Mouse (Mus musculus): ENCODE data around the gene Tet3.
A peak's percentile ranks its signal among the peaks of the same experiment; 100 is the strongest.

Gene Tet3

DNA sequence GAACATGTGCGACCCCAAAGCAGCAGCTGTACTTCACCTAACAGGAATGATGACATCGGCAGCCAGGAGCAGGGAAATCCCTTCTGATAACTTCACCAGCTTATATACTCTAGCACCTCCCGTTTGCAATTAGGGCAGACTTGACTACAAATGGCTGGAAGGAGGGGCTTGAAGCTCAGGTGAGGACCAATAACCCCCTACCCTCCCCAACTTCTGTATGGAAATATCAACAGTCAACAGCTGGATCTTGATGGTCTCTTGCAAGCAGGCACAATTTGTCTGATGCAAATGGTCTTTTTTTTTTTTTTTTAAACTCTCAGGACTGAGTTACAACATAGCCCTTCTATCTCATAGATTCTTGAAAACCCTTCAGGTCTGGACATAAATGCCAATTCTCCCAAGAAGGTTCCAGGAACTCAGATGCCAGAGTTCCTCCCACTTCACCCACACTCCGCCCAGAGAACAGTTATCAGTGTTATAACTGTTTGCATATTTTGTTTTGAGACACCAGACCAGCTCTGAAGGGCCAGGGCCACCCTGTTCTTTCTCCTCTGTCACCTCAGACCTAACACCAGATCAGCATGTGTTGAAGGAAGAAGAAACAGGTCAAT is at the start of gene Tet3:
Gene Tet3, minus strand, starts transcription at position 51 of the 611 bp plus-strand sequence.
- DNase-seq (ENCODE audit: low spot score in 2 of 2), result no peak

DNA sequence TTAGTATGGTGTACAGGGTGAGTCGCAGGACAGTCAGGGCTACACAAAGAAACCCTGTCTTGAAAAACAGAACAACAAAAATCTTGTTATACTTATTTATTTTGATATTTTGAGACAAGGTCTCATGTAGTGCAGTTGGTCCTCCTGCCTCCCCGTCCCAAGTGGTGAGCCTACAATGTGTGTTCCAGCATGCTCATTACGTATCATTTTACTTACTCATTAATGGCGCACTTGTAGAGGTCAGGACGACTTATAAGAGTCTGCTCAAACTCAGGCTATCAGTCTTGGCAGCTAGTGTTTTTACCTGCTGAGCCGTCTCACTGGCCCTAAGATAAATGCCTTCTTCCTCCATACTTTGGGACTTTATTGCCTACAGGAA is 48.3 kb upstream of the Tet3 start:
- DNase-seq (ENCODE audit: low spot score in 2 of 2), result no peak

DNA sequence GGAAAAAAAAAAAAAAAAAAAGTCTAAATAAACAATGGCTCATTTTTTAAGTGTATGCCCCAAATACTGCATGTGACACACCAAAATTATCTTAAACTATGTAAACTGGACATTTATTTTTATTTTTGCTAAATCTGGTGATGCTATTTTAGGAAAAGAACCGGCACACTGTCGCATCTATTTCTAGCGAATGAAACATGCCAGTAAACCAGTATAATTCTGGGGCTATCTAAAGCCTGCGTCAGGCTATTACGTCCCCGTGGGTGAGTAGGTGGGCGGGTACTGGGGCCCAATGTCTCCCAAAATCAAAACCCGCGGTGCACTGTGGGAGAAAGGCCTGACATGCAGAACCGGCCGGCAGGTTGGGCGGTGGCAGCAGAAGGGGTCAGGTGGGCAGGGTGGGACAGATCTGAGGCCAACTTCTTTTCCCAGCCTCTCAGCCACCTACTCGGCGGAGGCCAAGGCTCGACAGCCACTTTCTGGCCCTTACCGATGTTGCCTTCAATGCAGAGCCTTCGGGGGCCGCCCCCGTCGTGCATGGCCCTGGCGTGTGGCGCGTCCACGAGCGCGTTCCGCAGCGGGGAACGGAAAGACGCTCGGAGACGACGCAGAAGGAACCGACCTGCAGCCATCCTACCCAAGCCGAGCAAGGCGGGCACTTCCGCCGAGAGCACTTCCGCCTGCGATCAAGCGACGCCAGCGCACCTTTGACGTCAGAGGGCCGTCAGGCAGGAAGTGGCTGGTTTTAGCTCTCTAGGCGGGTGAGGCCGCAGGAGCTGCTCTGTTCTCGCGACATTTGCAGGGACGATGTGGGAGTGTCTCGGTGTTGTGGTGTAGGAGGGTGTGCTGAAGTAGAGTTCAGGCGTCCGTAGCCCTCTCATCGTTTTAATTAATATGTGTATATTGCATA is 47.6 kb upstream of the Tet3 start, which contains the start of gene Dguok:
Gene Dguok, minus strand, starts transcription at position 712 of the 910 bp plus-strand sequence.
- peak; percentile 89 to 98 for DNase-seq (ENCODE audit: low spot score in 2 of 2)

DNA sequence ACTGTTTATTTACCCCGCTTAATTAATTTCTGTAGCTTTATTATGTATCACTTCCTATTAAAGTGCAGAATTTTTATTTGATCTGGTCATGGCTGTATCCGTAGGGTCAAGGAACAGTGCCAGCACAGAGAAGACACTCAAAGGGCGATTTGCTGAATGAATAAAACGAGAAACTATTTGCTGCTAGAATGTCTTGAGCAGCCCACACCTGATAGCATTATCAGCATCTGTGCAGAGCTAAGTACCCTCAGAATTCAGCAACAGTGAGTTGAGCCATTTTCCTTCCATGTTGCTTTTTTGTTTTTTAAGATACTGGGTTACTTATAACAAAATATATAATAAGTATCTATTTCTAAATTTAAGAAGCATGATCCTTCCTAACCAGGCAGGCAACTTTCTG is 46.7 kb upstream of the Tet3 start:
- DNase-seq (ENCODE audit: low spot score in 2 of 2), result no peak

DNA sequence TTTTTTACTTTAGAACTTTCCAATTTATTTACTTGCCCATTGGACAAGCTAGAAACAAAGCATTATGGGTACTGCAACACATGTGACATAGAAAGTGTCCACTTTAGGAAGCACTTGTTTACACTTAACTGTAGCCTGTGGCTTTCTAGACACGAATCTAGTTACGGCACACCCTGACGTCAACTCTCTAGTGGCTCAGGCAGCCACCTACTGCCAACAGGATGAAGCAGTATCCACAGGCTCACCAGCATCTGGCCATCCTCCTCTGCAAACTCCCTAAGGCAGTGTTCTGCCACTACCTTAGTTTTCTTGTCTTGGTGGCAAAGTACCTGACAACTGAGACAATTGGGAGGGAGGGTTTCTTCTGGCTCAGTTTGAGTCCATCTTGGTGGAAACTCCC is 44.5 kb upstream of the Tet3 start:
- no peak for DNase-seq (ENCODE audit: low spot score in 2 of 2)

DNA sequence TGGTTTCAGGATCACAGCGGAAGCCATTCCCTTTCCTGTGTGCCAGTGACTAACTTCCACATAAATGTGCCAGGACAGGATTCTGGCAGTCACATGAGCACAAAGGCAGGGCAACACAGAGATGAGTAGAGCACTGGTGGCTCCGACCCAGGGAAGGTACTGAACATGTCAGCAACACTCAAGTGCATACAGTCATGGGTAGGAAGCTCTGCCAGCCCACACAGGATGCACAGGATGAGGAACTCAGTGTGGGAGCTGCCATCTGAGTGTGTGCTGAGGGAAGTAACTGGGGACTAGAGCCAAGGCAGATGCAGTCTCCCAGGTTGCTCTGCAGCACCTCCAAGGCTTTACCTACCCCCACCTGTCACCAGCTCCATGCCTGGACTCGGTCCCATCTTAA is 43.8 kb upstream of the Tet3 start:
- no peak for DNase-seq (ENCODE audit: low spot score in 2 of 2)

GRCm38 (mm10) chr6:83501524-83502310 is 42.8 kb upstream of the Tet3 start:
- DNase-seq (ENCODE audit: low spot score in 2 of 2), result no peak

DNA sequence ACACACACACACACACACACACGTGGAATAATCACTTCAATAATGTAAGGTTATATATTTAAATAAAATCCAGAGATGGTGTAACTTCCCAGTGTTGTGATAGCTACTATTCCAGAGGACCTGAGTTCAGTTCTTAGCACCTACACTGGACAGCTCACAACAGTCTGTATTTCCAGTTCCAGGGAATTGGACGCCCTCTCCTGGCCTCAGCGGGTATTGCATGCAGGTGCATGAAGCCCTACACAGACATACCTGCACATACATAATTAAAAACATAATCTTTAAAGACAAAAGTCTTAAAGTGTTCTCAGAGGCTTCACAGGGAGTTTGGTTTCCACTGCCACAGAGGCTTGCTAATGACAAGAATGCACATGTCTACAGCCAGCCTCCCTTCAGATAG is 41.6 kb upstream of the Tet3 start:
- peak in 1 of 2 experiments; percentile 49 for DNase-seq (ENCODE audit: low spot score in 2 of 2)

DNA sequence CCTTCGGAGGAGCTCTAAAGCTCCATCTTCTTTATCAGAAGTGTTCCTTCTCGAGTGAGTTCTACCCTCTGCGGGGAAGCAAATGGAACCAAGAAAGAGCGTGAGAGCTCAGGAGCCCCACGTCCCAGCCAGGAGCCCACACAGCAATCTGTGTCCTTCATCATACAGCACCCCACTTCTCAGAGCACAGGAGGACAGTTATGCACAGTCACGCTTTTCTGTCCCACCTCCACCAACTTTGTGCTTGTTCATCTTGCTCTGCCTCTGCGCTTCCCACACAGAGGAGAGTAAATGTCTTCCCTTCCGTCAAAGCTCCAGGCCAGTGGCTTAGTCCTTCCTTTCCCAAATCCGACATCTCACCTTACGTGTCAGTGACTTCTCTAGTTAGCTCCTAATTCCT is 40.2 kb upstream of the Tet3 start:
- no peak for DNase-seq (ENCODE audit: low spot score in 2 of 2)

DNA sequence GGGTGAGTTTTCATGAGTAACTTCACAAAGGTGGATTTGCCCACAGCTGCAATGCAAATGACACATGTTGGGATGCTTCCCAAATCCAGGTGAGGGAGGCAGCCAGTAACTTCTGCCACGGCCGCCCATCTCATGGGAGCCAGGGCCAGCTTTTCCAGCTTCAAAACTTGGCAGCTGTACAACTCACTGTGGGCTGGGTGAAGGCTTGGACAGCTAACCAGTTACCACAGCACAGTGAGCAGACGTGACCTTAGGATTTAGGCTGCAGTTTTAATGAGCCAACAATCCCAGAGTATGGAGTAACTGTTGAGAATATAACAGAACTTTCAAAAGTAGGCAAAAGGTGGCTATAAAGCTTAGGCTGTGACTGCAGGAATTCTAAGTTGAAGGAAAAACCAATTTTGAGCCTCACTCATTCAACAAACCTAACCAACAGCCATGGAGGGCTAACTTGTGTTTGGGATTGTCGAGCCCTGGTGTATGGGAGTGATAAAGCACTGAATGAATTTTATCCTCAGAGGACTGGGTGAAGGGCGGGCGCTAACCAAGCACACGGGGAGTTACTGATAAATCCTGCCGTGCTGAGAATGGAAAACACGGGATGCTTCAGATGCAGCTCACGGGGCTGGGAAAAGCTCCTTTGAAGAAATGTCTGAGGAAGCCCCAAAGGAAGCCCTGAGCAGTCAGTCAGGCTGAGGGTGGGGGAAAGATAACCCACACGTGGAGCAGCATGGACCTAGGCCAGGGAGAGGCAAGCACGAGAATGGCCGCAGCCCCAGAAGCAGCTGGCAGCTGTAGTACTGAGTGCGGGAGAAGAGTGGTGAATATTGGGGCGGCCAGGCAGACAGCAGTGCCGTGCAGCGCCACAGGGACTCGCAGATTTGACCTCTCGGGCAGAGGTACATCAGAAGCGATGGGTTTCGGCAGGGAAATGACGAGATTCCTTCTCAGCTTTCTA is 38.1 kb upstream of the Tet3 start:
- DNase-seq (ENCODE audit: low spot score in 2 of 2), result no peak

GRCm38 (mm10) chr6:83496009-83496752 is 37.3 kb upstream of the Tet3 start:
- no peak for DNase-seq (ENCODE audit: low spot score in 2 of 2)

DNA sequence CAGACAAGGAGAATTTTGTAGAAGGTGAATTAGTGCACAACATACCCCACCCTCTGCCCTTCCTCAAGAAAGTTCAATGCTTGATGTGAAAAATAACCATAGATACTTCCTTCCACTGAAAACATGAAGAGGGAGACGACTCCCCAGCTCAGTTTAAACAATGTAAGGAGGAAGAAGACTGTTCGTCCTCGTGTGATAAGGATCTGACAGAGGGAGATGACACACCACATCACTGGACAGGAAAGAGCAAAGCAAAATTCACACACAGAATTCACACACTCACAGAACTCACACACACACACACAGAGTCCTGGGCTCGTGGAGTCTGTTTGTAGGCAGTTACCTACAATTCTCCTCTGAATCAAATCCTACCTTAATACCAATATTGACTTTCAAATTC is 31.7 kb upstream of the Tet3 start:
- DNase-seq (ENCODE audit: low spot score in 2 of 2), result no peak

DNA sequence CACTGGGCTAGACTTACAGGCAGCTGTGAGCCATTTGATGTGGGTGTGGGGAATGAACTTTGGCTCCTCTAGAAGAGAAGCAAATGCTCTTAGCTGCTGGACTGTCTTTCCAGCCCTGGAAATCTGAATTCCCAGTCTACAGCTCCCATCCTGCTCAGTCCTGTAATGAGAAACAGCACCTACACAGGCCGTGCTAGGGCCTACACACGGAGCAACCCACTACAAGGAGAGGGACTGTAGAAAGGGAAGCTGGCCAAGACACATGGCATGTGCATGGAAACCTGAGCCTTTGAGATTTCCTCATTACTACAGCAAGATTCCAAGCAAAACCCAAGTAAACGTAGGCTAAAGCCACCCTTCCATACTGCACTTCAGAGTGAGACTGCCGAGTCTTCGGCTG is 29.3 kb upstream of the Tet3 start:
- no peak for DNase-seq (ENCODE audit: low spot score in 2 of 2)

DNA sequence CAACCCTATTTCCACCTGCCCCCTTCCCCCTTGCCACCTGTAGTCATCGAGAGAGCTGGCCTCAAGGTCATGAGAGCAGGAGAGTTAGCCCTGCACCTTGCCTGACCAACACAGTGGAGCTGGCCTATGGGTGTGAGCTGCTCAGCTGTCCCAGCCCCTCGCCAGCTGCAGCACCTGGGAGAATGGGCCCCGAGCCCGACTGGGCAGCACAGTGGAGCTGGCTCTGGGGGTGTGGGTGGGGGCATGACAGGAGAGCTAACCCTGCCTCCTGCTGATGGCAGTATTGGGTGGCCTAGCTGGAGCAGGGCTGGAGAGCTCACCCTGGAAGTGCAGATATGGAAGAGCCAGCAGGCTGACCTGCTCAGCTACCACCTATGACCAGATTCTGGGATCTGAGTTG is 28.4 kb upstream of the Tet3 start:
- no peak for DNase-seq (ENCODE audit: low spot score in 2 of 2)

GRCm38 (mm10) chr6:83485854-83486253 is 27.0 kb upstream of the Tet3 start:
- no peak for DNase-seq (ENCODE audit: low spot score in 2 of 2)

GRCm38 (mm10) chr6:83483776-83484175 is 24.9 kb upstream of the Tet3 start:
- no peak for DNase-seq (ENCODE audit: low spot score in 2 of 2)

DNA sequence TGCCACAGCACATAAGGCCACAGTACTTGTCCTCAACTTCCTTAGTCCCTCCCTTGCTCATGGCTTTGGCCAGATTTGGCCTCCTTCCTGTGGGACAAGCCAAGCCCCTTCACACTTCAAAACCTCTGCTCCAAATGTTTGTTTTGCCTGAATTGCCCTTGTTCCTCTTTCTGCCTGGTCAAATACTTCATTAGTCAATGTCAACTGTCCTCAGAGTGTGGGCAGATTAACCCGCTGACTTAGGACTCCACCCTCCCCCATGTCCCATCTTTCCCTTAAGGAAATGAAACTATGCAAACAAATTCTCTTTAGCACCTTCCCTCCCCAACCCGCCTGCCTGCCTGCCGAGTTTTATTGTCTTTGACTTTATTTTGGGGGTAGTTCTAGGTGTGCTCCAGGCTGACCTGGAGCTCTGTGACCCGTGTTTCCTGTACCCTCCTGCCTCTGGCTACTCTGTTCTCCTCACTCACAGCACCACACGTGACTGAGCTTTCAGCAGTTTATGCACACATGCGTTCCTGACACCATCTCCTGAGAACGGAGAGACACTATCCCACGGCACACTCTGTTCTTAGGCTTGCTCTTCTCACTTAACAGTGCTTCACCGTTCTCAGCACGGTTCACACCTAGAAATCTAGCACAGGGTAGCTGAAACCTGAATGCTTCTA is 23.7 kb upstream of the Tet3 start:
- DNase-seq (ENCODE audit: low spot score in 2 of 2), result peak in 1 of 2 experiments; percentile 21

- no peak for DNase-seq (ENCODE audit: low spot score in 2 of 2)
Observed at GRCm38 (mm10) chr6:83480019-83480655, 21.3 kb upstream of the Tet3 start.

- DNase-seq (ENCODE audit: low spot score in 2 of 2), result no peak
Observed at GRCm38 (mm10) chr6:83479193-83479592, 20.3 kb upstream of the Tet3 start.

Data from spleen, postnatal 10 days (tissue).